Mouse (Mus musculus) intestine, postnatal 0 days (tissue): ENCODE measurements around the gene Palm. TPM values are rescaled to one million over a fixed set of nuclear protein-coding genes. Genes with fewer than 3 reads are reported as not detected.
A peak's percentile ranks its signal among the peaks of the same experiment; 100 is the strongest.

Experiments used
- ATAC-seq: fragments of 200-750 bp; cut with Nextera tagmentation; 2 replicates; pipeline ENCODE4 v1.8.0; 2017; ENCODE audit warnings: mild to moderate bottlenecking, moderate TSS enrichment, moderate library complexity
- H3K27ac ChIP-seq: fragments of 300-500 bp; sonication (generic); 2 replicates; pipeline ENCODE4 v1.5.1; 2014; ENCODE audit warnings: mild to moderate bottlenecking, low read depth, low read length, moderate library complexity
- H3K27me3 ChIP-seq: fragments of 300-500 bp; sonication (generic); replicated peaks from 2 replicates; pipeline ENCODE4 v1.6.1; 2014; ENCODE audit warnings: low read length, mixed read lengths; ENCODE audit not compliant: control insufficient read depth, insufficient read depth
- H3K36me3 ChIP-seq: fragments of 300-500 bp; sonication (generic); 2 replicates; pipeline ENCODE4 v1.6.1; 2014; ENCODE audit warnings: mild to moderate bottlenecking, moderate library complexity; ENCODE audit not compliant: control insufficient read depth, insufficient read depth
- H3K4me1 ChIP-seq: fragments of 300-500 bp; sonication (generic); replicated peaks from 2 replicates; pipeline ENCODE4 v1.6.1; 2014; ENCODE audit warnings: antibody characterized with exemption, low read length, mixed read lengths; ENCODE audit not compliant: control insufficient read depth, insufficient read depth
- H3K4me2 ChIP-seq: fragments of 300-500 bp; sonication (generic); replicated peaks from 2 replicates; pipeline ENCODE4 v1.6.1; 2014; ENCODE audit warnings: low read depth, mild to moderate bottlenecking, moderate library complexity
- H3K4me3 ChIP-seq: fragments of 300-500 bp; sonication (generic); 2 replicates; pipeline ENCODE4 v1.5.1; 2014; ENCODE audit warnings: low read depth, low read length
- H3K9ac ChIP-seq: fragments of 300-500 bp; sonication (generic); 2 replicates; pipeline ENCODE4 v1.6.1; 2014; ENCODE audit warnings: mild to moderate bottlenecking, low read depth, low read length
- H3K9me3 ChIP-seq: fragments of 300-500 bp; sonication (generic); 2 replicates; pipeline ENCODE4 v1.6.1; 2016; ENCODE audit warnings: mixed run types; ENCODE audit not compliant: control insufficient read depth
- CTCF ChIP-seq: sonication (generic); IDR thresholded peaks from 2 replicates; pipeline ENCODE4 v1.5.1; 2016; ENCODE audit warnings: low read depth, mild to moderate bottlenecking, control low read depth, antibody characterized with exemption, moderate library complexity
- WGBS: fragments of 180-500 bp; shearing (Covaris S2); extraction: QIAGEN DNeasy Blood & Tissue Kit; methylation state at CpG from one replicate; pipeline ENCODE4 v1.1.7; 2014; 5-methylcytosine and 5-hydroxymethylcytosine counted together
- polyA plus RNA-seq: library from polyadenylated mRNA; unstranded; fragments of >200 nt; fragmentation: Nextera tagmentation; extraction: Ambion mirVana; gene quantifications from 2 replicates; pipeline ENCODE4 v1.2.1, GENCODE M21; 2015

Gene Palm
- polyA plus RNA-seq, 1 experiment from 2014 or later: 19.9 TPM

DNA sequence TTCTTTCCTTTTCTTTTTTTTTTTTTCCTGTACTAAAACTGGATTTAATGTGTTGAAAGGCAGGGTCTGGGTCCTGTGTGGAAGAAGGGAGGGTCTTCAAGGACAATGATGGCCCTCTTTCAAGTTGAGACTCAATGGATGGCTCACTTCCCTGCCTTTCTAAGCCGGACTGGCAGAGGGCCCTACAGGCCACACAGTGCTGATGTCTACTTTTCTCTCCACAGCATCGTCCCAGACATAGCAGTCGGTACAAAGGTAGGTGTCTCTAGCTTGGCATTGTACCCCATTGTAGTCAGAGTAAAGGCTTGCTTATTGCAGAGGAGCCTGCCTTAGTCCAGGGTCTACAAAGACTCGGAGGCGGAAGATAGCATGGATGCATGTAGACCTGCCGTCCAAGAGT, 62.9 kb downstream of the Palm start:
- Histone ChIP-seq H3K9ac (peak overlapping the region; percentile 96), H3K27me3 (no peaks in the 10 kb centered on the region), H3K4me2 (peak overlapping the region; percentile 90), H3K36me3 (peaks cover 41% of the 10 kb centered on the region), H3K4me3 (peak overlapping the region; percentile 88), H3K27ac (peak overlapping the region; percentile 100), H3K4me1 (peaks cover 22% of the 10 kb centered on the region), H3K9me3 (no peaks in the 10 kb centered on the region)
- ATAC-seq: no peak
- WGBS: 6% methylated on average over 6 of the region's 6 CpGs
- 0 out of 2 replicates have a peak, but pooled peaks have one; percentile 5 for TF ChIP-seq CTCF

DNA sequence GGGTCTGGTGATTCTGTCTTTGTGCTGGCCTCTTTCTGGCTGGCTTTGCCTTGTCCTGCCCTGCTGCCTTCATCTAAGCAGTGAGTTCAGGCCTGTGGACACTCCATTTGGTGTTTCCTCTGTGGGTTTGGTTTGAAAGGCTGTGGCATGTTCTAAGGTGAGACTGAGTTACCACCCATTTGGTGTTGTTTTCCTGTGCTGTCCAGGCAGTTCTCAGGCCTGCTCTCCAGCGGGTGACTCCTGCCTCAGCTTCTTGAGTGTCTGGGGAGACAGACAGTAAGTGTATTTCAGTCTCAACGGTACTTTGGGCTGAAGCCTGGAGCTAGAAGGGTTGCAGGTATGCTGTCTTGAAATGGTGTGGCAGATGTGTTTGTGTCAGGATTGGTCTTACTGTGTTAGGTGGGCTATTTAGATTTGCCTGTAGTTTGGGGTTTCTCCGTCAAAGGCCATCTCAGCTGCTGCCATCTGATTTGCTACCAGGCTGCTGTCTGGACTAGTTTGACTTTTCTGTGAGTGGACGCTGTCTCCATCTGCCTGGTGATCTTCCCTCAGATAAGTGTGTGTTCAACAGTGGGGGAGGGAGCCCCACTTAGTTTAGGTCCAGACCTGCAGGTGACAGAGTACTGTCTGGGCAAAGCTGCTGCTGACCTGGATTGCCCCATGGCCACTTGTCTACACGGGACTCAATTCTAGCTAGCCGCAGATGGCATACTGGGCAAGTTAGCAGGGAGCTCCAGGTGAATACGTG, 63.5 kb downstream of the Palm start:
- no peak for TF ChIP-seq CTCF
- Histone ChIP-seq H3K4me1 (peaks cover 17% of the 10 kb centered on the region), H3K4me3 (peak overlapping the region; percentile 88), H3K9ac (peak overlapping the region; percentile 96), H3K27ac (peak overlapping the region; percentile 100), H3K27me3 (no peaks in the 10 kb centered on the region), H3K4me2 (peak overlapping the region; percentile 90), H3K36me3 (peaks cover 47% of the 10 kb centered on the region), H3K9me3 (no peaks in the 10 kb centered on the region)
- 9% methylated on average over 7 of the region's 7 CpGs for WGBS
- ATAC-seq: no peak

- Histone ChIP-seq H3K9ac (peak overlapping the region; percentile 96), H3K4me1 (peaks cover 11% of the 10 kb centered on the region), H3K4me2 (peak overlapping the region; percentile 90), H3K27ac (peak overlapping the region; percentile 100), H3K4me3 (peak overlapping the region; percentile 88), H3K27me3 (no peaks in the 10 kb centered on the region), H3K9me3 (no peaks in the 10 kb centered on the region), H3K36me3 (peaks cover 52% of the 10 kb centered on the region)
- 2% methylated on average over 4 of the region's 4 CpGs for WGBS
- no peak for TF ChIP-seq CTCF
- ATAC-seq: no peak
Measured at GRCm38 (mm10) chr10:79857452-79857811, 64.1 kb downstream of the Palm start.

DNA sequence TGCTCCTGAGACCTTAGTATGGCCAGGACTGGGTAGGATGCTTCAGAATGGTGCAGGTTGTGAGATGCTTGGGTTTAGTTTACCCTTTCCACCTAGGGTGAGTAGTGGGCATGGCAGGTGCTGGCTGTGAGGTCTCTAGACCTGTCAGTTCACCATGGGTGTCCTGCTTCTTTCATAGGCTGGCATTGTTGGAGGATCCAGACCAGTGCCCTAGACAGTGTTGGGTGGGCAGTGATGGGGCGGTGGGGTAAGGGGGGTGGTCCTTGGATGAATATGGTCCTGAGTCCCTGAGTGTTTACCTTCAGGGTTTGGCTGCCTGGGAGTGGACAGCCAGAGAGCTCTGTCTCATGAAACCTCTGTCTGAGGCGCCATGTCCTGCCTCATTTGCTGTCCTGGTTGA, 64.5 kb downstream of the Palm start:
- Histone ChIP-seq H3K36me3 (peaks cover 57% of the 10 kb centered on the region), H3K27ac (peak overlapping the region; percentile 100; the same call in 1 of the 2 replicates), H3K9me3 (no peaks in the 10 kb centered on the region), H3K4me2 (peak overlapping the region; percentile 90), H3K4me3 (peak overlapping the region; percentile 88; the same call in 1 of the 2 replicates), H3K27me3 (no peaks in the 10 kb centered on the region), H3K9ac (no peak overlapping the region), H3K4me1 (peaks cover 7% of the 10 kb centered on the region; the same call in 1 of the 2 replicates)
- no peak for ATAC-seq
- no peak for TF ChIP-seq CTCF
- 16% methylated on average over 2 of the region's 2 CpGs for WGBS

GRCm38 (mm10) chr10:79858416-79859074, 65.2 kb downstream of the Palm start:
- no peak for TF ChIP-seq CTCF
- no peaks in the 10 kb centered on the region for H3K27me3 ChIP-seq
- H3K9me3 ChIP-seq: no peaks in the 10 kb centered on the region
- peak overlapping the region; percentile 31; the same call in 1 of the 2 replicates for H3K27ac ChIP-seq
- H3K9ac ChIP-seq: no peak overlapping the region
- H3K36me3 ChIP-seq: peaks cover 63% of the 10 kb centered on the region
- H3K4me3 ChIP-seq: no peak overlapping the region
- peak overlapping the region; percentile 90 for H3K4me2 ChIP-seq
- H3K4me1 ChIP-seq: 0 out of 2 replicates have a peak, but pooled peaks cover 5% of the 10 kb centered on the region
- ATAC-seq: no peak
- 20% methylated on average over 16 of the region's 17 CpGs for WGBS

GRCm38 (mm10) chr10:79859116-79859515, 65.7 kb downstream of the Palm start:
- Histone ChIP-seq H3K4me1 (0 out of 2 replicates have a peak, but pooled peaks cover 5% of the 10 kb centered on the region), H3K4me3 (no peak overlapping the region), H3K9ac (no peak overlapping the region), H3K36me3 (peaks cover 68% of the 10 kb centered on the region), H3K4me2 (no peak overlapping the region), H3K27ac (peak overlapping the region; percentile 22), H3K9me3 (no peaks in the 10 kb centered on the region), H3K27me3 (no peaks in the 10 kb centered on the region)
- WGBS: 70% methylated on average over 11 of the region's 11 CpGs
- no peak for TF ChIP-seq CTCF
- no peak for ATAC-seq
